In genomic region chr2:113376997-113377396, GRCm38 (mm10) we compare ENCODE assay signal across 28 mouse cellular contexts. TPM values are rescaled to one million over a fixed set of nuclear protein-coding genes. Genes with fewer than 3 reads are reported as not detected.
DNase-seq lines count a peak whose midpoint lies in the region; ATAC-seq and TF ChIP-seq lines count a peak whose summit lies in the region.
"Had no signal": no experiment of that assay in that cellular context is flagged by ENCODE, and none has a peak within 500 bp of the region (broad histone marks: within the 10 kb centered on the region; RNA-seq: fewer than 3 reads in every experiment).

No protein-coding gene starts in this region.

- ATAC-seq in intestine, postnatal 0 days: peak; percentile 93
- ATAC-seq: activated CD4-positive, CD25-positive, alpha-beta regulatory T cell, adult 4 months; forebrain, embryonic 13.5 days; midbrain, embryonic 15.5 days had no signal

- no peaks in the 10 kb centered on the region for H3K27me3 ChIP-seq in intestine, postnatal 0 days (replicated peaks; ENCODE audit: control insufficient read depth, insufficient read depth, low read length)
- H3K27me3 ChIP-seq in small intestine, adult 2 months (ENCODE audit: control insufficient read depth, insufficient read depth, low read length): no peaks in the 10 kb centered on the region
- H3K27me3 ChIP-seq: embryonic facial prominence, embryonic 15.5 days; forebrain, embryonic 13.5 days; limb, embryonic 15.5 days; midbrain, embryonic 15.5 days had no signal

- no peaks in the 10 kb centered on the region for H3K36me3 ChIP-seq in intestine, postnatal 0 days (ENCODE audit: control insufficient read depth, insufficient read depth)
- H3K36me3 ChIP-seq in small intestine, adult 2 months (ENCODE audit: control insufficient read depth, insufficient read depth, low read length): no peaks in the 10 kb centered on the region
- H3K36me3 ChIP-seq: embryonic facial prominence, embryonic 10.5 days; embryonic facial prominence, embryonic 15.5 days; limb, embryonic 10.5 days; limb, embryonic 15.5 days; midbrain, embryonic 10.5 days; midbrain, embryonic 15.5 days had no signal

- no peak for TF ChIP-seq POLR2A in small intestine, adult 2 months (IDR thresholded peaks at IDR 0.05; ENCODE audit: low read depth, low read length)

- peak overlapping the region; percentile 69 for H3K27ac ChIP-seq in intestine, postnatal 0 days (ENCODE audit: low read depth, low read length)
- H3K27ac ChIP-seq in small intestine, adult 2 months (ENCODE audit: insufficient read depth, low read depth, low read length): peak overlapping the region; percentile 62
- H3K27ac ChIP-seq: embryonic facial prominence, embryonic 10.5 days; embryonic facial prominence, embryonic 15.5 days; forebrain, embryonic 13.5 days; layer of hippocampus, adult 2 months; limb, embryonic 10.5 days; limb, embryonic 15.5 days; liver, embryonic 14.5 days; midbrain, embryonic 10.5 days; midbrain, embryonic 15.5 days had no signal

- H3K4me2 ChIP-seq in intestine, postnatal 0 days (replicated peaks; ENCODE audit: low read depth): no peak overlapping the region; the same call in 1 of the 2 replicates
- H3K4me2 ChIP-seq: embryonic facial prominence, embryonic 15.5 days; forebrain, embryonic 13.5 days; limb, embryonic 15.5 days; lung, embryonic 14.5 days; midbrain, embryonic 15.5 days had no signal

- DNase-seq in kidney, adult 9 months: peak; percentile 54
- DNase-seq in kidney, postnatal 10 days: peak; percentile 81
- no peak for DNase-seq in spleen, adult 12 weeks (ENCODE audit: low spot score)
- DNase-seq in thymus, postnatal 25 days: no peak
- no peak for DNase-seq in heart, postnatal 36 days
- no peak for DNase-seq in left cerebral cortex, postnatal 25 days (ENCODE audit: low spot score in 2 of 2)
- DNase-seq: adrenal gland, adult 2 months; adrenal gland, postnatal 36 days; B cell, adult 2 months; cerebellum, adult 2 months; cerebellum, postnatal 14 days; gastrocnemius, postnatal 10 days; heart, postnatal 14 days; lung, embryonic 14.5 days; lung, postnatal 14 days; right cerebral cortex, postnatal 4 days had no signal

- no peaks in the 10 kb centered on the region for H3K9me3 ChIP-seq in intestine, postnatal 0 days (ENCODE audit: control insufficient read depth)
- H3K9me3 ChIP-seq: embryonic facial prominence, embryonic 10.5 days; embryonic facial prominence, embryonic 15.5 days; forebrain, embryonic 13.5 days; limb, embryonic 10.5 days; limb, embryonic 15.5 days; midbrain, embryonic 10.5 days; midbrain, embryonic 15.5 days had no signal

- 38% methylated on average over 5 of the region's 5 CpGs for WGBS in intestine, postnatal 0 days
- 31% methylated on average over 5 of the region's 5 CpGs for WGBS in small intestine, adult 2 months

- H3K4me1 ChIP-seq in intestine, postnatal 0 days (replicated peaks; ENCODE audit: control insufficient read depth, insufficient read depth, low read length): 0 out of 2 replicates have a peak, but pooled peaks cover 8% of the 10 kb centered on the region
- peaks cover 14% of the 10 kb centered on the region; the same call in 1 of the 2 replicates for H3K4me1 ChIP-seq in small intestine, adult 2 months (ENCODE audit: control insufficient read depth, insufficient read depth, insufficient read length, low read length)
- H3K4me1 ChIP-seq: embryonic facial prominence, embryonic 10.5 days; embryonic facial prominence, embryonic 15.5 days; forebrain, embryonic 13.5 days; limb, embryonic 10.5 days; limb, embryonic 15.5 days; midbrain, embryonic 10.5 days; midbrain, embryonic 15.5 days had no signal

- intact Hi-C loops in heart, postnatal 36 days (cut with DNase I): no loop called here
- intact Hi-C loops in left cerebral cortex, postnatal 25 days (cut with DNase I): no loop called here

- no peak overlapping the region for H3K4me3 ChIP-seq in intestine, postnatal 0 days (ENCODE audit: low read depth, low read length)
- no peak overlapping the region for H3K4me3 ChIP-seq in small intestine, adult 2 months (ENCODE audit: low read depth, low read length)
- H3K4me3 ChIP-seq: embryonic facial prominence, embryonic 10.5 days; embryonic facial prominence, embryonic 15.5 days; forebrain, embryonic 13.5 days; layer of hippocampus, adult 2 months; limb, embryonic 10.5 days; limb, embryonic 15.5 days; midbrain, embryonic 10.5 days; midbrain, embryonic 15.5 days had no signal

- no peak overlapping the region for H3K9ac ChIP-seq in intestine, postnatal 0 days (ENCODE audit: low read depth, low read length)
- H3K9ac ChIP-seq: embryonic facial prominence, embryonic 15.5 days; forebrain, embryonic 13.5 days; limb, embryonic 15.5 days; liver, embryonic 14.5 days; lung, embryonic 14.5 days; midbrain, embryonic 15.5 days had no signal

- no peak for TF ChIP-seq CTCF in intestine, postnatal 0 days (IDR thresholded peaks at IDR 0.05; ENCODE audit: low read depth)
- no peak for TF ChIP-seq CTCF in small intestine, adult 2 months (IDR thresholded peaks at IDR 0.05; ENCODE audit: extremely low read depth, insufficient read length, insufficient replicate concordance, low read depth, low read length)

RNA-seq across cellular contexts. Expression of gene Fmn1, which starts 49.5 kb away (rescaled TPM):
- 7.3 and 9.0 TPM in 2 replicates for polyA plus RNA-seq in intestine, postnatal 0 days (2015; fragmentation: Nextera tagmentation; extraction: Ambion mirVana)
- 2.9 and 11.5 TPM in 2 replicates for polyA plus RNA-seq in small intestine, adult 2 months (2012; rRNA removed)
- total RNA-seq in heart, postnatal 36 days (2021): 10 to 100 TPM; 25.1 to 36.8 TPM
- 10 to 100 TPM; 29.7 to 32.2 TPM for total RNA-seq in left cerebral cortex, postnatal 25 days (2021)

Comparison
In these comparisons a context has a peak if more than half of its experiments do, and no peak if none do; other contexts are left out.
1. DNase-seq: peak in kidney, adult 9 months (single experiment) and kidney, postnatal 10 days (single experiment); none in spleen, adult 12 weeks (single experiment), thymus, postnatal 25 days (single experiment), heart, postnatal 36 days (0 of 2) and left cerebral cortex, postnatal 25 days (0 of 2).